Mouse (Mus musculus): ENCODE measurements around the gene Ccdc141. TPM values are rescaled to one million over a fixed set of nuclear protein-coding genes. Genes with fewer than 3 reads are reported as not detected.

The Ccdc141 gene
- polyA plus RNA-seq, 1 experiment, result 12.8 TPM

DNA sequence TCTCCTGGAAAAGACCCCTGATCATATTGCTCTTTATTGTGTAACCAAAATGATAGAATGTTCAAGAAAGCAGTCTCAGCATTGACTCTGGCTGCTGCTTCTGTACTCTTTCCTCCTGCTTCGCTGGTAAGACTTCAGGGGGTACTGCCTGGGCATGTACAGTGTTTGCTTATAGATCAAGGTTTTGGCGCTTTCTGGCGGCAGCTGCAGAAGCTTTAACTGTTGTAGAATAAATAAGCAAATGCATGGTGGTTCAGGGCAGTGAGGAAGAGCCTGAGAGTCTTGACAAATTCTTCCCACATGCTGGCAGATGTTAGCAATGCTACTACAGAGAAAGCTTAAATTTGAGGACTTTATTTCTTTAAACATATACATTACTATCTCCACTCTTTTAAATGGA, 24.1 kb downstream of the Ccdc141 start:
- no peak for DNase-seq
- no peaks in the 10 kb centered on the region for H3K36me3 ChIP-seq (ENCODE audit: control insufficient read depth, insufficient read depth, low read length)
- no peak for TF ChIP-seq POLR2A (IDR thresholded peaks at IDR 0.05; ENCODE audit: low read depth, low read length)
- TF ChIP-seq CTCF (conservative IDR thresholded peaks at IDR 0.05; ENCODE audit: insufficient read depth, insufficient read length, low read depth, low read length), result no peak
- H3K27me3 ChIP-seq (replicated peaks; ENCODE audit: control insufficient read depth, insufficient read depth, low read length), result no peaks in the 10 kb centered on the region
- 90% methylated on average over 3 of the region's 3 CpGs for WGBS
- 0 out of 2 replicates have a peak, but pooled peaks cover 3% of the 10 kb centered on the region for H3K4me1 ChIP-seq (ENCODE audit: control insufficient read depth, insufficient read depth, low read length)
- no peak overlapping the region for H3K27ac ChIP-seq (ENCODE audit: insufficient read depth, low read depth, low read length)
- H3K4me3 ChIP-seq (ENCODE audit: insufficient read depth, low read depth, low read length), result no peak overlapping the region

DNA sequence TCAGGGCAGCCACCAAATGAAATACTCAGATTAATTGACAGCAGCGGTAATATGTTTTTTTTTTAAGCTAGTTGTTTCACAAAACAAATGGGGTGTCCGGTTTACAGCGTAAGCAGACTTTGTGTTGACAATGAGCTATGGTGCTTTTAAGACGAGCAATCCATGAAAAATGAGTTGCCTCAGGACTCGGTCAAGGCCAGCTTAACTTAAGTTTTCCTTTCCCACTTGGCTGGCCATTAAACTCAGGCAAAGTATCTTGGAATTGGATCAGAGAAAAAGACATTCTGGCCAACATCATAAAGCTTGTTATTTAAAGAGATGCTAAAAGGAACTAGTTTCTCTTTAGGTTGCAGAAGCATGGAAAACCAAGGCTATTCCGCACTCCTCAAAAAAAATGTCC, 26.9 kb downstream of the Ccdc141 start:
- 42% methylated on average over 6 of the region's 6 CpGs for WGBS
- no peaks in the 10 kb centered on the region for H3K36me3 ChIP-seq (ENCODE audit: control insufficient read depth, insufficient read depth, low read length)
- no peak overlapping the region for H3K27ac ChIP-seq (ENCODE audit: insufficient read depth, low read depth, low read length)
- no peaks in the 10 kb centered on the region; the same call in 1 of the 2 replicates for H3K4me1 ChIP-seq (ENCODE audit: control insufficient read depth, insufficient read depth, low read length)
- DNase-seq, result no peak
- no peak overlapping the region for H3K4me3 ChIP-seq (ENCODE audit: insufficient read depth, low read depth, low read length)
- TF ChIP-seq CTCF (conservative IDR thresholded peaks at IDR 0.05; ENCODE audit: insufficient read depth, insufficient read length, low read depth, low read length), result no peak
- TF ChIP-seq POLR2A (IDR thresholded peaks at IDR 0.05; ENCODE audit: low read depth, low read length), result no peak
- no peaks in the 10 kb centered on the region for H3K27me3 ChIP-seq (replicated peaks; ENCODE audit: control insufficient read depth, insufficient read depth, low read length)

DNA sequence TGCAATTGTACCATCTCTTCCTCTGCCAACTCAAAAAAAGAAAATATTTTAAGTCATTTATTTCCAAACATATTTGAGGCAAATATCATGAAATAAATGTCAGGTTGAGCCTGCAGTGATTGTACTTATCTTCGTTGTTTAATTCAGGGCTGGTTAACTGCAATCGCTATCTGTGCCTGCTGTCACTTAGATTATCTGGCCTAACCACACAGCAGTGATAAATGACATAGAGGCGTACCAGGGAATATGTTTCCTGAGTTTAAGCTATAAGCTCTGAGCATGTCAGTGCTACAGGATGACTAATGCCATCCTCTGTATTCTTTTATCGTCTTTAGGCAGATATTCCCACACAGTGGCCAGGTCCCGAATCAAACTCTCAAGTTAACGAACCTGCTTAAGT, 31.6 kb downstream of the Ccdc141 start:
- WGBS, result 87% methylated on average over 6 of the region's 6 CpGs
- no peak overlapping the region for H3K4me3 ChIP-seq (ENCODE audit: insufficient read depth, low read depth, low read length)
- no peak for DNase-seq

DNA sequence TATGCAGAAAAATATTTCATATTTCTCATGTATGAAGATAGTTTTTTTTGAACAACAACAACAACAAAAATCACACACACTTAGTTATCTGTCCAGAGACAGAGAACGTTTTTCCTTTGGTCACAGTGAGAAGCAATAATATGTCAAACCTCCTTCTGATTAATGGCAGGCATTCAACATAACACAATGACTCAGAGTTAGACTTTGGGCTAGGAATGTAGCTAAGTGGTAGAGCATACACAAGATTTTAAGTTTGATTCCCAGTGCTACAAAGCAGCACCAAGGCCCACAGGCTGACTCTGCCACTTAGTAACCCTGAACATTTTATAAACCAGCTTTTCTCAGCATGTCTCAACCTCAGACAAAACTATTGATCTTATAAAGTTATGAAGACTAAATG, 35.5 kb downstream of the Ccdc141 start:
- WGBS, result 14% methylated on average over 1 of the region's 1 CpGs
- no peak for DNase-seq
- TF ChIP-seq CTCF (conservative IDR thresholded peaks at IDR 0.05; ENCODE audit: insufficient read depth, insufficient read length, low read depth, low read length) (no peak), POLR2A (IDR thresholded peaks at IDR 0.05; ENCODE audit: low read depth, low read length) (no peak)
- H3K27ac ChIP-seq (ENCODE audit: insufficient read depth, low read depth, low read length), result no peak overlapping the region
- no peaks in the 10 kb centered on the region for H3K36me3 ChIP-seq (ENCODE audit: control insufficient read depth, insufficient read depth, low read length)
- no peak overlapping the region for H3K4me3 ChIP-seq (ENCODE audit: insufficient read depth, low read depth, low read length)
- H3K27me3 ChIP-seq (replicated peaks; ENCODE audit: control insufficient read depth, insufficient read depth, low read length), result no peaks in the 10 kb centered on the region
- H3K4me1 ChIP-seq (ENCODE audit: control insufficient read depth, insufficient read depth, low read length), result peaks cover 4% of the 10 kb centered on the region; the same call in 1 of the 2 replicates

More for the DNA sequence above, 31.6 kb downstream of the Ccdc141 start:
- no peaks in the 10 kb centered on the region; the same call in 1 of the 2 replicates for H3K4me1 ChIP-seq (ENCODE audit: control insufficient read depth, insufficient read depth, low read length)
- TF ChIP-seq CTCF (conservative IDR thresholded peaks at IDR 0.05; ENCODE audit: insufficient read depth, insufficient read length, low read depth, low read length) (no peak), POLR2A (IDR thresholded peaks at IDR 0.05; ENCODE audit: low read depth, low read length) (no peak)
- H3K27ac ChIP-seq (ENCODE audit: insufficient read depth, low read depth, low read length), result no peak overlapping the region
- no peaks in the 10 kb centered on the region for H3K27me3 ChIP-seq (replicated peaks; ENCODE audit: control insufficient read depth, insufficient read depth, low read length)
- H3K36me3 ChIP-seq (ENCODE audit: control insufficient read depth, insufficient read depth, low read length), result no peaks in the 10 kb centered on the region

DNA sequence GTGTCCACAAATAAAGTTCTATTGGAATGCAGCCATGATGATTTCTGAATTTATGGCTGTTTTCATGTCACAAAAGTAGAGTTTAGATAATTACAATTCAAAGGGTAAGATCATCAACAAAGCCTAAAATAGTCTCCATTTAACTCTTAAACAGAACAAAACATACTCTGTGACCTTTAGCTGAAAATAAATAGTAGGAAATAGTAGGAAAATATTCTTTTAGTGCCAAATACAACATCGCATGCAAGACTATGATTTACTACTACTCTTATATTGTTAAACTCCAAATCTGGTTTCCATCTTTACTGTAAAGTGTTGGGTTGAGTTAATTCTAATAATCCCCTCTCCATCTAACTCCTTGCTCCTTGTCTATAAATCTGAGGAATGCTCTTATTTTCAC, 37.0 kb downstream of the Ccdc141 start:
- no peaks in the 10 kb centered on the region for H3K27me3 ChIP-seq (replicated peaks; ENCODE audit: control insufficient read depth, insufficient read depth, low read length)
- H3K27ac ChIP-seq (ENCODE audit: insufficient read depth, low read depth, low read length), result no peak overlapping the region
- TF ChIP-seq CTCF (conservative IDR thresholded peaks at IDR 0.05; ENCODE audit: insufficient read depth, insufficient read length, low read depth, low read length) (no peak), POLR2A (IDR thresholded peaks at IDR 0.05; ENCODE audit: low read depth, low read length) (no peak)
- H3K4me1 ChIP-seq (ENCODE audit: control insufficient read depth, insufficient read depth, low read length), result peaks cover 4% of the 10 kb centered on the region; the same call in 1 of the 2 replicates
- WGBS, result 68% methylated on average over 1 of the region's 1 CpGs
- no peak overlapping the region for H3K4me3 ChIP-seq (ENCODE audit: insufficient read depth, low read depth, low read length)
- no peak for DNase-seq
- no peaks in the 10 kb centered on the region for H3K36me3 ChIP-seq (ENCODE audit: control insufficient read depth, insufficient read depth, low read length)

DNA sequence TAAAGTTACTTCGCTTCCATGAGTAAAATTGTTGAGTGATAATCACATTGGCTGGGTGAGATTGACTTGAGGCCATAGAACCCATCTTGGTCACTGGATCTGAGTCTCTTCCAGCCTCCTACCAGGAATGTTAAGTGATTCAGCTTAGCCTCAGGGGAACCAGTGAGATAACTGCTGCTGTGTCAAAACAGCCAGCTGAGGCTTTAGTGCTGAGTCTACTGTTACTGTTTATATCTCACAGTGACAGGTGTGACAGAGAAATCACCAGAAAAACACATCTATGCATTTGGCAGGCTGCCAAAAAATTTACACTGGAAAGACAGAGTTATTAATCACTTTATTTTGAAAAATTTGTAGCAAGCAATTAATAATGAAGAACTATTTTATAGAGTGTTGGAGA, 43.5 kb downstream of the Ccdc141 start:
- TF ChIP-seq POLR2A (IDR thresholded peaks at IDR 0.05; ENCODE audit: low read depth, low read length) (no peak), CTCF (conservative IDR thresholded peaks at IDR 0.05; ENCODE audit: insufficient read depth, insufficient read length, low read depth, low read length) (no peak)
- H3K27me3 ChIP-seq (replicated peaks; ENCODE audit: control insufficient read depth, insufficient read depth, low read length), result no peaks in the 10 kb centered on the region
- no peak overlapping the region for H3K27ac ChIP-seq (ENCODE audit: insufficient read depth, low read depth, low read length)
- no peaks in the 10 kb centered on the region for H3K4me1 ChIP-seq (ENCODE audit: control insufficient read depth, insufficient read depth, low read length)
- DNase-seq, result no peak
- 98% methylated on average over 1 of the region's 1 CpGs for WGBS
- no peak overlapping the region for H3K4me3 ChIP-seq (ENCODE audit: insufficient read depth, low read depth, low read length)
- H3K36me3 ChIP-seq (ENCODE audit: control insufficient read depth, insufficient read depth, low read length), result no peaks in the 10 kb centered on the region; the same call in none of the 2 replicates

DNA sequence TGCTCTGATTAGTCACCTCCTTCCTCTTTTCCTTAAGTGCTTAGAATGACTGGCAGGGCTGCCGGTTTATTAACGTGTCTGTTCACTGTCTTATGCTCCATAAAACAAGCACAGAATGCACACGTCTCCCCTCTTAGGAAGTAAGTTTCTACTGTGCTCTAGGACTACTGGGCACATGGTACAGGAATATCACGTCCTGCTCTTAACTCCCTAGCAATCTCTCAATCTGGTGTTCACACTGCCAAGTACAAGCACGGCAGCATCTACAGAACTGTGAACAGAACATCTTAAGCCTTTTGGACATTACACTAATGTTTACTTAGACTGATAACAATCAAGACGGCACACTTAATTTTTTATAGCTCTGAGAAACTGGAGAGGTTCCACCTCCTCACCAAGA, 52.3 kb downstream of the Ccdc141 start:
- no peaks in the 10 kb centered on the region for H3K27me3 ChIP-seq (replicated peaks; ENCODE audit: control insufficient read depth, insufficient read depth, low read length)
- TF ChIP-seq POLR2A (IDR thresholded peaks at IDR 0.05; ENCODE audit: low read depth, low read length) (no peak), CTCF (conservative IDR thresholded peaks at IDR 0.05; ENCODE audit: insufficient read depth, insufficient read length, low read depth, low read length) (no peak)
- WGBS, result 54% methylated on average over 6 of the region's 6 CpGs
- no peak for DNase-seq
- H3K27ac ChIP-seq (ENCODE audit: insufficient read depth, low read depth, low read length), result no peak overlapping the region
- no peaks in the 10 kb centered on the region for H3K36me3 ChIP-seq (ENCODE audit: control insufficient read depth, insufficient read depth, low read length)
- peaks cover 4% of the 10 kb centered on the region; the same call in 1 of the 2 replicates for H3K4me1 ChIP-seq (ENCODE audit: control insufficient read depth, insufficient read depth, low read length)
- H3K4me3 ChIP-seq (ENCODE audit: insufficient read depth, low read depth, low read length), result no peak overlapping the region

Data from kidney, adult 2 months (tissue).